Mouse (Mus musculus) hindbrain, embryonic 13.5 days (tissue): ENCODE results near the gene Auts2. TPM values are rescaled to one million over a fixed set of nuclear protein-coding genes. Genes with fewer than 3 reads are reported as not detected.

Source experiments
- ATAC-seq: fragments of 200-750 bp; cut with Nextera tagmentation; 2 replicates; pipeline ENCODE4 v1.8.0; 2017; ENCODE audit warnings: moderate TSS enrichment; ENCODE audit not compliant: low FRiP score
- H3K27ac ChIP-seq: fragments of 300-500 bp; sonication (generic); 2 replicates; pipeline ENCODE4 v1.5.1; 2015; ENCODE audit warnings: inconsistent platforms, mild to moderate bottlenecking, moderate library complexity
- H3K27me3 ChIP-seq: fragments of 300-500 bp; sonication (generic); 2 replicates; pipeline ENCODE4 v1.6.1; 2015; ENCODE audit warnings: mild to moderate bottlenecking, inconsistent platforms
- H3K36me3 ChIP-seq: fragments of 300-500 bp; sonication (generic); 2 replicates; pipeline ENCODE4 v1.6.1; 2015; ENCODE audit warnings: mild to moderate bottlenecking, inconsistent platforms
- H3K4me1 ChIP-seq: fragments of 300-500 bp; sonication (generic); replicated peaks from 2 replicates; pipeline ENCODE4 v1.6.1; 2015; ENCODE audit warnings: inconsistent platforms
- H3K4me2 ChIP-seq: fragments of 300-500 bp; sonication (generic); 2 replicates; pipeline ENCODE4 v1.6.1; 2015; ENCODE audit warnings: inconsistent platforms, mild to moderate bottlenecking, moderate library complexity
- H3K4me3 ChIP-seq: fragments of 300-500 bp; sonication (generic); 2 replicates; pipeline ENCODE4 v1.5.1; 2015; ENCODE audit warnings: mild to moderate bottlenecking, inconsistent platforms
- H3K9ac ChIP-seq: fragments of 300-500 bp; sonication (generic); 2 replicates; pipeline ENCODE4 v1.6.1; 2015; ENCODE audit warnings: mild to moderate bottlenecking, inconsistent platforms
- H3K9me3 ChIP-seq: fragments of 300-500 bp; sonication (generic); 2 replicates; pipeline ENCODE4 v1.6.1; 2016; ENCODE audit warnings: inconsistent platforms
- WGBS: fragments of 180-500 bp; shearing (Covaris S2); methylation state at CpG from one replicate; pipeline ENCODE4 v1.1.7; 2015; 5-methylcytosine and 5-hydroxymethylcytosine counted together
- polyA plus RNA-seq: library from polyadenylated mRNA; unstranded; fragments of >200 nt; fragmentation: Nextera tagmentation; extraction: Ambion mirVana; gene quantifications from 2 replicates; pipeline ENCODE4 v1.2.1, GENCODE M21; 2015

Gene Auts2
- polyA plus RNA-seq, 1 experiment from 2014 or later, result 89.9 TPM

DNA sequence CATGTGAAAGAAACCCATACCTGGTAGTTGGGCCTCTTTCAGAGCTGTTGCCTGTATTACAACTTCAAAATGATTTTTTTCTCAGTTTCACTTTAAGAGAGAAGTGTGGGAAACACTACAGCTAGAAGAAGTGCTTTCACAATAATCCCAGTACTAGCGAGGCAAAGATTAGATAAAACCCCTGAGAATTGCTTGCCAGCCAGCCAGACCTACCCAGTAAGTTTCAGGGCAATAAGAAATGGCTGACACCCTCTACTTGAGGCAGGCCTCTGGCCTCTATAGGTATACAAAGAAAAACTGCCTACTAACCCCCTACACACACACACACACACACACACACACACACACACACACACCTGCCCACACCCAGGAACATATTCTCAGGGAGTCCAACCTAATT, 630.2 kb downstream of the Auts2 start:
- H3K4me1 ChIP-seq, result peaks cover 46% of the 10 kb centered on the region
- 0 out of 2 replicates have a peak, but pooled peaks cover 3% of the 10 kb centered on the region for H3K36me3 ChIP-seq
- H3K27ac ChIP-seq, result no peak overlapping the region
- no peak overlapping the region for H3K9ac ChIP-seq
- no peaks in the 10 kb centered on the region for H3K27me3 ChIP-seq
- 61% methylated on average over 1 of the region's 1 CpGs for WGBS
- H3K9me3 ChIP-seq, result no peaks in the 10 kb centered on the region
- no peak overlapping the region for H3K4me3 ChIP-seq
- H3K4me2 ChIP-seq, result no peak overlapping the region
- no peak for ATAC-seq

DNA sequence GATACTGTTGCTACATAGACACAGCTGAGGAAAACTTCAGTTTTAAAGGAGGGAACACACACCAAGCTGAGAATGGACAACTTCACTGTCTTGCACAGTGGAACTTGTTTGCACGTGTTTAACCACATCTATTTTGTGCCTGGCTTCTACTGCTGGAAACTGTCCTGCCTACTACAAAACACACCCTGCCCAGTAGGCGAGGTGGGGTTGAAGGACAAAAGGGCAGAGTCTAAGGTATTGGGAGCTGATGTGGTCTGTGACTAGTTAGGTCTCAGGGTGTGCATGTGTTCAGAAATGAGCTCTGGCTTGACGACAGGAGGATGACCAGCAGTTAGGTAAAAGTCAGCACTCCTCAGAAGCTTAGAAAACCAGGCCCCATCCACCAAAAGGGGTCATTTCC, 636.8 kb downstream of the Auts2 start:
- no peak overlapping the region for H3K9ac ChIP-seq
- no peak for ATAC-seq
- H3K27me3 ChIP-seq, result no peaks in the 10 kb centered on the region
- H3K4me1 ChIP-seq, result peaks cover 14% of the 10 kb centered on the region
- H3K9me3 ChIP-seq, result no peaks in the 10 kb centered on the region
- over 99% methylated on average over 3 of the region's 3 CpGs for WGBS
- 0 out of 2 replicates have a peak, but pooled peaks cover 3% of the 10 kb centered on the region for H3K36me3 ChIP-seq
- no peak overlapping the region for H3K4me3 ChIP-seq
- no peak overlapping the region for H3K27ac ChIP-seq
- H3K4me2 ChIP-seq, result no peak overlapping the region

DNA sequence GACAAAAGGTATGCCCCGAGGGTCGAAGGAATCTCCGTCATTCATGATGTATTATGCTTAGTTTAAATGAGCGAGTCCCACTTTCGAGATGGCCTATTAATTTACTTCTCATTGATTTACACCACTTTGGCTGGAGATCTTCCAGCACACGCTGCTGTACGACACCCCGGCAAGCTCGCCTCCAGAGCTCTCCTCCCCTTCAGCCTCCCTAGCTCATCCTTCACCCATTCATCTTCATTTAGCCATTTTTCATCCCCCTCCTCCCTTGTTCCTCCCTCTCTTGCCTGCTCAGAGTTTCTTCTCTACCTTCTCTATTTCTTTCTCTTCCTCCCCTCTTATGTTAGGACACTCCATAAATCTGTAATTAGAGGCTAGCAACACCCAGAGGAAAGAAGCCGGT, 638.7 kb downstream of the Auts2 start:
- no peak overlapping the region for H3K27ac ChIP-seq
- 56% methylated on average over 10 of the region's 10 CpGs for WGBS
- no peak for ATAC-seq

DNA sequence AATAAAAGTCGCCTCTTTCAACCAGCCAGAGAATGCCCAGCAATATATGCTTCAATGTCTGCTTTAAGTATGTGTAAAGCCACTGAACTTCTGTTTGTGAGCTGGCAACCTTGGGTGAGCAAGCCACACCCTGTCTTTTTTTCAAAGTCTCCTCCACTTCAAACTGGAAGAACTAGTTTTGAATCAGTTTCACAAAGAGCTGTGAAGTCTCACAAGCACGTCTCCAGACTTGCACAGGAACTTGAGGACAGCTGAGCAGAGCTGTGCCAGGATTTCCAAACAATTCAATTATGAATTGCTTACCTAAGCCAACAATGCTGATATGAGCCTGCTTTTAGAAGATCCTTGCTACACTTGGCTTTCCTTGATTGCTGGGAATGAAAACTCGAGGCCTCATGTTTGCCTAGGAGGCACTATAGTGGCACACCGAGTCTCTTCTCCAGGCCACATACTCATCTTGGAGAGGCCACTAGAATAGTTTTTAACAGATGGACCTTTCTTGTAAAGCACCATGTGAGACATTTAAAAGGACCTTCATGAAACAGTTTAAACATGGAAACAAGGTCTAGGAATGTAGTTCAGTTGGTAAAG, 645.0 kb downstream of the Auts2 start:
- no peak overlapping the region for H3K4me3 ChIP-seq
- H3K9me3 ChIP-seq, result no peaks in the 10 kb centered on the region
- WGBS, result 84% methylated on average over 4 of the region's 4 CpGs
- no peaks in the 10 kb centered on the region for H3K36me3 ChIP-seq
- ATAC-seq, result no peak
- H3K27me3 ChIP-seq, result no peaks in the 10 kb centered on the region
- no peak overlapping the region for H3K9ac ChIP-seq
- no peak overlapping the region for H3K4me2 ChIP-seq
- H3K4me1 ChIP-seq, result 0 out of 2 replicates have a peak, but pooled peaks cover 14% of the 10 kb centered on the region
- H3K27ac ChIP-seq, result no peak overlapping the region

More for the DNA sequence above, 638.7 kb downstream of the Auts2 start:
- H3K4me3 ChIP-seq, result no peak overlapping the region
- H3K27me3 ChIP-seq, result no peaks in the 10 kb centered on the region
- no peak overlapping the region for H3K9ac ChIP-seq
- H3K9me3 ChIP-seq, result no peaks in the 10 kb centered on the region
- H3K4me1 ChIP-seq, result peaks cover 10% of the 10 kb centered on the region
- 0 out of 2 replicates have a peak, but pooled peaks cover under 1% of the 10 kb centered on the region for H3K36me3 ChIP-seq
- no peak overlapping the region for H3K4me2 ChIP-seq

DNA sequence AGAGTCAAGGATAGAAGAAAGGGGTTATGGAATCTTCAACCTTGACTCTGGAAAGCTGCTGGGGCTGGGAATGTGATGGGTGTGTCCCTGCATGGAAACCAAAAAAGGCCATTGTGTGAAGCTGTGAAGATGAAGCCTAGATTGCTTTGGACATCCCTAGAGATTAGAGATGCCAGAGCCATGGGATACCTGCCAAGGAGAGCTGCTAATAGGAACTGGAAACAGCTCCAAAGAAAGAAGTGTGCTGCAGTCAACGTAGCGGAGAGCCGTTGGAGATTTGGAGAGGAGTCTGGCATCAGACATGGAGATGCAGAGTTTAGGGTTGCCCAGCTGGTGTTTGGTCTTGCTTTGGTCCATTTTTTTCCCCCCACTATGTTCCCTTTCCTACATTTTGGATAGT, 656.5 kb downstream of the Auts2 start:
- Histone ChIP-seq H3K4me2 (no peak overlapping the region), H3K9me3 (no peaks in the 10 kb centered on the region), H3K27ac (no peak overlapping the region), H3K9ac (no peak overlapping the region), H3K4me3 (no peak overlapping the region), H3K36me3 (no peaks in the 10 kb centered on the region), H3K4me1 (peaks cover 2% of the 10 kb centered on the region), H3K27me3 (no peaks in the 10 kb centered on the region)
- ATAC-seq, result no peak
- WGBS, result 89% methylated on average over 3 of the region's 3 CpGs

DNA sequence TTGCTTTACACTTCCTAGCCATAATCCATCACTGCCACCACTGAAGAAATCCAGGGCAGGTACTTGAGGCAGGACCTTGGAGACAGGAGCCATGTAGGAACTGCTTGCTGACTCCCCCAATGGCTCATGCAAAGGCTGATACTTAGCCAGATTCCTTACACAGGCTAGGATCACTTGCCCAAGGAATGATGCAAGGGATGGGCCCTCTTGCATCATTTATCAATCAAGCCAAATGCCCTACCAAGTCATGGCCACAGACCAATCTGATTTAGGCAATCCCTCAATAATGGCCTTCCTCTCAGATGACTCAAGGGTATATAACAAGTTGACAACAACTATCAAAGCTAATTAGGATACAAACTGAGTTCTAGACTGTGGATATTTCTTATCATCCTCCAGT, 666.6 kb downstream of the Auts2 start:
- no peak overlapping the region for H3K4me2 ChIP-seq
- no peaks in the 10 kb centered on the region for H3K9me3 ChIP-seq
- H3K4me1 ChIP-seq, result peaks cover 11% of the 10 kb centered on the region
- no peak for ATAC-seq
- no peak overlapping the region for H3K27ac ChIP-seq
- H3K4me3 ChIP-seq, result no peak overlapping the region
- H3K27me3 ChIP-seq, result no peaks in the 10 kb centered on the region
- no peak overlapping the region for H3K9ac ChIP-seq
- no peaks in the 10 kb centered on the region for H3K36me3 ChIP-seq

DNA sequence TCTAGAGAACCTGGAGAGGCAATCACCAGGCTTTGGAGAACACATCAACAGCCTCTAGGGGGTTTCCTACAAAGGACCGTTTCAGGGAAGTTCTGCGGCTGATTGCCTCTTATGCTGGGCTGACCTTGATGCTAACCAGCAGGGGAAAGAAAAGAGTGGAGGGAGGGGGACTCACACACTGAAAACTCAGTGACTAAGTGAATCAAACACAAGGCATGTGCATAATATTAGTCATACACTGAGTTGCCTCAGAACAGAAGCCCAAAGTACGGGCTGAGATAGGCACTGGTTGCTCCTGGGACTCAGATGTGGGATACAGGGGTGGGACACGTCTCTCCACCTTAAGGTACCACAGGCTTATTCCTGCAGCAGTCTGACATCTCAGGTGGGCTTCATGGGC, 667.2 kb downstream of the Auts2 start:
- Histone ChIP-seq H3K4me2 (no peak overlapping the region), H3K27ac (no peak overlapping the region), H3K4me3 (no peak overlapping the region), H3K27me3 (no peaks in the 10 kb centered on the region), H3K9ac (no peak overlapping the region), H3K9me3 (no peaks in the 10 kb centered on the region), H3K4me1 (peaks cover 17% of the 10 kb centered on the region), H3K36me3 (no peaks in the 10 kb centered on the region)
- WGBS, result 69% methylated on average over 4 of the region's 4 CpGs
- ATAC-seq, result no peak

DNA sequence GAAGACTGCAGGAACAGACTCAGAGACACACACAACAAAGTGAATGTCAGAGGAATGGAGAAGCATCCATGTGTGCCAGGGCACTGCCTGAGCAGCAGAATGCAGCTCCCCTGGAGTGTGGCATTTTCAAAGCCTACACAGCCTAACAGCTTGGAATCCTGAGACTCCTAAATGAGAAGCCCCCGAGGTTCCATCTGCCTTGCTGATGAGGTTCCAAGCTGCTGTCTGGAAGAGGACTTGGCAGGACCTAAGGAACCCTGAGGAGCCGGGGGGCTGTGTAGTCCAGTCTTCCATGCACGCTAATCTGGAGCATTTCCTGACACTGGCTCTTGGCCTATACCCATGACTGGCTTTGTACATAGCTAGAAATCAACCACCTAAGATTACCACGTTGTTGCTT, 670.0 kb downstream of the Auts2 start:
- ATAC-seq, result no peak

DNA sequence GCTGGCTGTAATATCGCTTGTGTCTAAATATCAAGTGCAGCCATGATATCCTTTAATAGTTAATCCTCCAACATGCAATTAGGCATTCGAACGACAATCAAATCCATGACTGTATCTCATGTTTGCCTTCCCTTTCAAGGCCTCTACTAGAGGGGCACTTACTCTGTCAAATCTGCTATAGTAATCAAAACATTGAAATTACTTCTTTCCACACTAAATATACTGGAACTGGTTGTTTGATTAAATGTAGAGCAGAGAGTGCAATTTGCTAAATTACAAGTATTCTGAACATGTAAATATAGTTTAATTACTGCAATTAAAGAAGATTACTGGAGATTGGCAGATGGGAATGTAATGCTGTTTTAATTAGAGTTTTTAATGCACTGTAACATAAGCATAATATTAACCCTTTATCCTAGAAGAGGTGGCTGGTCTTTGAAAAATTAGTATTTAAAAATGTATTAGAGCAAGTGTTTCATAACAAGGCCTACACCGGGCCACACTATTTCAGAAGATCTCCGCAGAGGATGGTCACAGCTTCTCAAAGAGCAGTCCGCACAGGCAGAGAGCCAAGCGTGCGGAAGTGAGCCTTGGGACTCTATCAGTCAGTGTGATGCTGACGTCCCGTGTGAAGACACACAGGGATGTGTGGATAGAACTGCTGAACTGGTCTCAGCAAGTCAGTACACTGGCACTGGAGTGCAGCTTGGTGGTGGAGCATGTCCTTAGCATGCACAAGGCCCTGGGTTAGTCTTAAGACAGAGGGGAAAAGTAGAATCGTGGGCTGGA, 673.2 kb downstream of the Auts2 start:
- Histone ChIP-seq H3K4me1 (peaks cover 43% of the 10 kb centered on the region), H3K9ac (no peak overlapping the region), H3K9me3 (no peaks in the 10 kb centered on the region), H3K4me3 (no peak overlapping the region), H3K27me3 (no peaks in the 10 kb centered on the region), H3K36me3 (no peaks in the 10 kb centered on the region), H3K4me2 (no peak overlapping the region), H3K27ac (peak overlapping the region; percentile 30; the same call in 1 of the 2 replicates)
- ATAC-seq, result no peak
- 77% methylated on average over 11 of the region's 11 CpGs for WGBS

More for the DNA sequence above, 670.0 kb downstream of the Auts2 start:
- no peak overlapping the region for H3K9ac ChIP-seq
- no peaks in the 10 kb centered on the region for H3K9me3 ChIP-seq
- H3K36me3 ChIP-seq, result no peaks in the 10 kb centered on the region
- peaks cover 27% of the 10 kb centered on the region for H3K4me1 ChIP-seq
- no peak overlapping the region for H3K4me3 ChIP-seq
- H3K27ac ChIP-seq, result no peak overlapping the region
- no peak overlapping the region for H3K4me2 ChIP-seq
- no peaks in the 10 kb centered on the region for H3K27me3 ChIP-seq
- 80% methylated on average over 4 of the region's 4 CpGs for WGBS

DNA sequence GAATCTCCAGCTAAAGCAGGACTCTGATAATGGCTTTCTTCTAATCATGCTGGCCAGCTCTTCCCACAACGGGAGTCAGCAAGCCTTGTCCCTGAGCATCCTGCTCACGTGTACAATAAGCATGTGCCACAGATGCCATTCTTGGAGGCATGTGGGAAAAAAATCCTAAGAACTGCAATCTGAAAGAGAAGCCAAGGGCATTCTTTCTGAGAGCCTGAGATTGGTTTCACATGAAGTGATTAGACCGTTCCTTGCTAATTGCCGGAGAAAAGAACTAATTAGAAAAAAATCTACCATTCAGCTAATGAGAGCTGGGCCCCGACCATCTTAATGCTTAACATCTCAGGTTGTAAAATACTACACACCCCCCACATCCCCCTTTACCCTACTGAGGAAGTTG, 677.9 kb downstream of the Auts2 start:
- Histone ChIP-seq H3K4me2 (no peak overlapping the region), H3K4me3 (no peak overlapping the region), H3K4me1 (peaks cover 38% of the 10 kb centered on the region), H3K36me3 (no peaks in the 10 kb centered on the region), H3K9me3 (no peaks in the 10 kb centered on the region), H3K27me3 (no peaks in the 10 kb centered on the region), H3K27ac (peak overlapping the region; percentile 63; the same call in 1 of the 2 replicates), H3K9ac (no peak overlapping the region)
- no peak for ATAC-seq
- 59% methylated on average over 5 of the region's 5 CpGs for WGBS

DNA sequence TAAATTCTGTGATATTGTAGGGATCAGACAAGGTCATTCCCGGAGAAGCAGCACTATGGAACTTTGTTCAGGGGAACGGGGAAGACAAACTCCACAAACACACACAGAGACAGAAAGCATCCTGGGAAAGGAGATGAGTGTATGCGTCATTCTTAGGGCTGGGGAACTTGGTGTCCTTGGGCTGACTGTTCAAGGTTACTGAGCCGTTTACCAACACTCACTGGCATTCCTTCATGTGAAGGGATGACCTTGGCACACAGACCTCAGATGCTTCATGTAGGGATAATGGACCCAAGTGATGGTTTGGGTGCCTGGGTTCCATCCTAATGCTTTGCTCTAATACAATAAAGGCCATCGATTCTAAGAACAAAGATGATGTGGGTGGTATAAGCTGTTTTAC, 685.2 kb downstream of the Auts2 start:
- H3K27me3 ChIP-seq, result no peaks in the 10 kb centered on the region
- H3K27ac ChIP-seq, result no peak overlapping the region
- H3K4me2 ChIP-seq, result no peak overlapping the region
- no peak overlapping the region for H3K9ac ChIP-seq
- peaks cover 30% of the 10 kb centered on the region for H3K4me1 ChIP-seq
- ATAC-seq, result no peak
- no peak overlapping the region for H3K4me3 ChIP-seq
- 92% methylated on average over 5 of the region's 5 CpGs for WGBS
- no peaks in the 10 kb centered on the region for H3K36me3 ChIP-seq
- no peaks in the 10 kb centered on the region for H3K9me3 ChIP-seq

DNA sequence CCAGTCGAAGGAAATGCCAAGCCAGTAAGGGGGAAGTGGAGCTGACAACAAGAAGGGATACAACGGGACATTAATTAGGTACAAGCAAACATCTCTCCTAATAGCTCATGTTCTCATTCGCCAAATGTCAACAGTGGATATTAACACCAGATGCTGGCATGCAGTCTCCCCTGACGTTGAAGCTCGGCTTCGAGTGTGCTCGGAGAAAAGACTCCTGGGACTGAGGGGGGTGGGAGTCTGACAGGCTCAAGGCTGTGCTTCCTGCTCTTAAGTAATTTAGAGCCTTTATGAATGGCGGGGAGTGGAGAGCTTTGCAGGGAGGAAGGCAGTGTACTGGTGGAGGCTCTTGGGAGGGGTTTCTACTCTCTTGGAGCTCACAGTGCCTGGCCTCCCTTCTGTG, 687.8 kb downstream of the Auts2 start:
- no peak for ATAC-seq
- H3K9me3 ChIP-seq, result no peaks in the 10 kb centered on the region
- no peak overlapping the region for H3K4me3 ChIP-seq
- H3K4me2 ChIP-seq, result no peak overlapping the region
- H3K4me1 ChIP-seq, result peaks cover 52% of the 10 kb centered on the region
- H3K9ac ChIP-seq, result no peak overlapping the region
- WGBS, result 13% methylated on average over 8 of the region's 8 CpGs
- peak overlapping the region; percentile 68 for H3K27ac ChIP-seq
- H3K36me3 ChIP-seq, result no peaks in the 10 kb centered on the region
- H3K27me3 ChIP-seq, result no peaks in the 10 kb centered on the region
